Mouse (Mus musculus) right cerebral cortex, postnatal 25 days (tissue): ENCODE measurements around the gene Zfp362.

Experiments used
- DNase-seq: peaks from one replicate; pipeline ENCODE4 v3.0.0; 2022

Gene Zfp362

GRCm38 (mm10) chr4:128755064-128755463 is 50.8 kb downstream of the Zfp362 start, which contains the start of gene A3galt2:
A3galt2 (plus strand) TSS chr4:128755364.
- DNase-seq = no peak

DNA sequence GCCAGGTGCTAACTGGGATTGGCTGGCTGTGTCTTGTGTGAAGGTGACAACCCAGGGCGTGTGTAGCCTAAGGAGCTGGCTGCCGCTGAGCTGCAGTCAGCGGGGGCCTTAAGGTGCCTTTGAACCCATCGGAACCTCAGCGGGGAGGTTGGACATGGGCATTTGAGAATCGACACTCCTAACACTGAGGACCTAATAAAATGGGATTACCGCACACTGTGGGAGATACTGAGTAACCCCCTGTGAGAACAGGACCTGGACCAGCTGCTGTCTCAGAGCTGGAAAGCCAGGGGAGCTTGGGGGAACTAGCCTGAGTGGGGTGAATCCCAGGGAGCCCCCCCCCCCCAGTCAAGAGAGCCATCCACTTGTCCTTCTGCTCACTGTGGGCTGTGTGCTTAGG is 52.3 kb downstream of the Zfp362 start:
- no peak for DNase-seq

DNA sequence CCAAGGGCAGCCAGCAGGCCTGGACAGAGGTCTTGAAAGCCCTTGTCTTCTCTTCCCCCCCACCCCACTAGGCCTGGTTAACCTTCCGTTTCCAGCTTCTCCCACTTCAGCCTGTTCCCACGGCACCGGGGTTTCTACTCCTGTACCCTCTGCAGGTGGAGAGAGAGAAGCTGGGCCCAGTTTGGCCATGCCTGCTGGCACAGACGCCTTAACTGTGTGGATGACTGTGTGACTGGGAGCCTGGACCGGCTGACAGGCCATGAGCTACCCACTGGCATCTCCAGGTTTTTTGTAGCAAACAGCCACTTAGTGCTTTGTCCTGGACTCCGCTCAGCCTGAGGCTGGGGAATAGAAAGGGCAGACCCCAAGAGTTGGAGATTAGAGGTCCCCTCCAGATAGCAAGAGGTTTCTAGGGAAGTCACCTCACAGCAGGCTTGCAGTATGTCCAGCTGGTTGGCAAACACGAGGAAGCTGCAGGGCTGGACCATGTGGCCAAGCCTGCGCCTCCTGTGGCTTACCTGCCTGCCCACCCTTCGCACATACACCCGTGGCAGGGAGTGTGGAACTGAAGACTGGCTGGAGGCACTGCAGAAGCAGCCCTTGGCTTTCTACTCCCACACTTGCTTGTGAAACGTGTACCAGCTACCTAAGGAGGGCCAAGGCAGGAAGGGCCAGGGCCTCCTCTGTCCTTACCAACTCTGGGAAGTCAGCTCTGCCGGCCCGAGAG is 53.7 kb downstream of the Zfp362 start:
- DNase-seq = no peak

DNA sequence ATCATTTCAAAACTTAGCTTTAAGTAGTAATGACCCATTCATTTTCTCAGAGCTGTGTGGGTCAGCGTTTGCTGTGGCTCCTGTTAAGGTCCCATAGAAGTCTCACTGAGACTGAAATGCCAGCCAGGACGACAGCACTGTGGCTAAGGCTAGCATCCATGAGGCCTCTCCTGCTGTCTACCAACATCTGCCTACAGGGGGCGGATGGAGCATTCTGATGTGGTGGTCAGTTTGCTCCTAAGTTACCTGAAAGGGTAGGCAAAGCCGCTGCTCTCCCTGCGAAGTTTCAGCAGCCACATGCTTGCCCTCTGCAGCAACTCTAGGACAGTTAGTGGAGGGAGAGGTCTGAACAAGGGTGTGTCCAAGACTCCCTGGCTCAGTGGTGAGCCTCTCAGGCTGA is 54.8 kb downstream of the Zfp362 start:
- DNase-seq = no peak

DNA sequence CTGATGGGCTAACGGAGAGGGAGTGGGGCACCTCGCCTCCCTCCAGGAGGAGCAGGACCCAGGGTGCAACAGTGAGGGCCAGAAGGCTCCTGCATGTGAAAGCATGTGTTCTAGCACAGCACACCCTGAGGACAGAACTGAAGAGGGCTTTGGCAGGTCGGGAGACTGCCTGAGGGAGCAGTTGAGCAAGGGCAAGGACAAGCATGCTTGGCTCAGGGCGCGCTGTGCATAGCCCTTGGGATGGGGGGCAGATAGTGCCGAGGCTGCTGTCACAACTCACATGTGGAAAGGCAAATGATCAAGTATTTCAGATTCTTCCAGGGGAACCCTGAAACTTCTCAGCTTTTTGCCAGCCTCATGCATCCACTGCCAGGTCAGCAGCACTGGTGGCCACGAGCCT is 57.5 kb downstream of the Zfp362 start:
- DNase-seq = no peak

GRCm38 (mm10) chr4:128747614-128748270 is 58.1 kb downstream of the Zfp362 start:
- DNase-seq = no peak

DNA sequence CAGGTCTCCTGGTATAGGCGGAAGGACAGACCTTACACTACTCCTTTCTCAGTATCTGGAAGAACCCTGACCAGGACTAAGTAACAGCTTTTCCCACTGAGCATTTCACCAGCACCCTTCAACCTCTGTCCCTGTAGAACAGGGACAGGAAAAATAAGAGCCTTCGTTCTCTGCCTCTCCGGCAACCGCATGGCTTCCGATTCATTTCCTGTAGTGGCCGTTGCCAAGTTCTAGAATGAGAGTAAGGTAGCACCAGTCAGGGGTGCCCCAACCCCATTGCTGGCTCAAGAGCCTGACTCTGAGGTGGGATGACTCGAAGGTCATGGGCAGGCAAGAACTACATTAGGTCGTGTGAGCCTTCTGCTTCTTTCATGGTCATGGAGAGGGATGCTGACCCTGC is 60.7 kb downstream of the Zfp362 start:
- no peak for DNase-seq

- no peak for DNase-seq
These were observed 62.7 kb downstream of the Zfp362 start for GRCm38 (mm10) chr4:128743031-128743626.

DNA sequence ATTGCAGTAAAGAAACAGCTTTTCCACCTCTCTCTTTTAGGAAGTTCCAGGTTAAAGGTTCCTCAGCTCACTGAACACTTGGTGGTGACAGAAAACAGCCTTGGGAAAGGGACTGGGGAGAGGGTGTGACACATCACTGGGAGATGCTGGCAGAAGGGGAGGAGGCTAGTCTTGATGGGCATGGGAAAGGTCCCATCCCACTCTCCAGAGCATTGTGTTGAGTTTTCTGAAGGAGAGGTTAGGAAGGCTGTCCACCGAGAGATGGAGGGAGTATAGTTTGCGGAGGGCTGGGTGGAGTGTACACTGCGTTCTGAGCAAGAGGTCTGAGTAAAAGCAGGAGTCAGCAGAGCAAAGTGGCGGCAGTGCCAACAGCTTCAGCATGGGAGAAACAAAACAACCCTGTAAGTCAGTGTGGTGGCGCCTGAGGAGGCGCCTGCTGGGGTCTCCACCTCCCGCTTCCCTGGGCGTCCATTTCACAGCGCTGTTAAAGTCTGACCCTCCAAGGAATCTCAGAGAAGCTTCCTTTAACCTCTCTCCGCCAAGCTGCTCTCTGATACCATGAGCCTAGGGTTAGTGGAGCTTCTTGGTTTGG is 63.4 kb downstream of the Zfp362 start:
- no peak for DNase-seq

- no peak for DNase-seq
These were observed 63.9 kb downstream of the Zfp362 start for GRCm38 (mm10) chr4:128741906-128742305.

GRCm38 (mm10) chr4:128740878-128741277 is 65.0 kb downstream of the Zfp362 start:
- no peak for DNase-seq

DNA sequence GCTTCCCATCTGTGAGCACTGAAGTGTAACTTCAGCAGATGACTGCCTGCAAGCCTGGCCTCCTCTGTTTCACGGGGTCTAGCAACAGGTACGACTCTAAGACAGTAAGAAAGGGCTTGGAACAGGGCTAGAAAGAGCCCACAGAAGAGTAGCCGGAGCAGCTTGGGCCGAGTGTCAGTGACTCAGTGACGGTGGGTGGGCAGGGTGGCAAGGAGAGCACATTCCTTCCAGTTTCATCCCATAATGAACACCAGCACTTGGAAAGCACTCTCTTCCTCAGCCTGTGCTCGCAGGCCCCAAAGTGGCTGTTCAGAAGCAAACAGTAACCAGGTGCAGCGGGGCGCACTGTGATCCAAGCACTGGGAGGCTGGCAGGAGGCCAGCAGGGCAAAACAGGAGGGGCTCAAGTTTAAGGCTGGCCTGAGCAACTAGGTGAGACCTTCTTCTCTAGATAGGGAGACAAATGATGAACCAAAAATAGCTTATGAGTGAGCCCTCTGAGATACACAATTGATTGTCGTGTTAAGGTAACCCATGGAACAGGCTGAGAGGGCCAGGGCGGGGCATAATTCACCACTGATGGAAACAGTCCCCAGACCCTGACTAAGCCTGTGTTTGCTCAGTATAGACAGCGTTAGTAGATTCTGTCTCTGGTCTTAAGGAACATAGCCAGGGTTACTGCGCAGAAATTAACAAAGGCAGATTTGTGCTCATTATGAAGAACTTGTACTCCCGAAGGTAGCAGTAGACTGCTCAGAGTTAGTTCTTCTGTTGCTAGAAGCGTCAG is 67.8 kb downstream of the Zfp362 start:
- no peak for DNase-seq

GRCm38 (mm10) chr4:128737137-128737589 is 68.7 kb downstream of the Zfp362 start:
- no peak for DNase-seq

DNA sequence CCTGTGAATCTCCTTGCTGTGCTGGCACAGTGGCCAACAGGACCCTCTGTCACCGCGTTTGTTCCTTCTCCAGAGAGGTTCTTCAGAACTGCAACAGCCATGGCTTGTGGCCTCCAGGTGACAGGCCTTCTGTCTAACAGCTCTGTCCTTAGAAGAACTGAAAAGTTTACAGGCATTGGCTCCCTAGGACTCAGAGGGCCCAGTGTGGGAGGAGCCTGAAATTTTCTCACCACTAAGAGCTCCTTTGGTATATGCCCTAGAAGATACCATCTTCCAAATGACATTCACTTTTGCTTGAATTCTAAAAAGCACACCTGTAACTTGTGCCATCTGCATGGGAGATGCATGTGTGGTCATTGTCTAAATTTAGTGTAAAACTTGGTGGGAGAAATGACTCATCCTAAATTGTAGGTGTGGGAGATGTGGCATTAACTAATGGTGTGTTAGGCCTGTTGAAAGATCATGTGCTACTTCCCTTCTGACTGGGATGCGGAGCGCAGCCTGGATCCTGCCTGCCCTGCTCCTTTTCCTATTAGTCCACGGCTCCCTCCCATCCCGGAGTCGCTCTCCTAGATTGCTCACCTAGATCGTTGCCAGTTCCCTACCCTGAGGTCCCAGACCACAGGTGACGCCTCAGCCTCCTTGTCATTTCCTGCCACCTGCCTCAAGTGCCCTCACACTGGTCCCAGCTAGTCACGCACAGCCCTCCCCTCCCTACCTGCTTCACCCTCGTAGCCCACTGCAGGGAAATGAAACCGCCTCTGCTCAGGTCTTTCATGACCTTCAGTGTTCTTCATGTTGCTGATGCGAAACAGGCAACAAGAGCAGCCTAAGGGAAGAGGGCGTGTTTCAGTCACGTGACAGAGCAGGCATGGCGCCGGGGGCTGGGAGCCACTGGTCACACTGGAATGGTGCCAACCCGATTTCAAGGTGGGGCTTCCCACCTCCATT is 70.8 kb downstream of the Zfp362 start:
- no peak for DNase-seq

DNA sequence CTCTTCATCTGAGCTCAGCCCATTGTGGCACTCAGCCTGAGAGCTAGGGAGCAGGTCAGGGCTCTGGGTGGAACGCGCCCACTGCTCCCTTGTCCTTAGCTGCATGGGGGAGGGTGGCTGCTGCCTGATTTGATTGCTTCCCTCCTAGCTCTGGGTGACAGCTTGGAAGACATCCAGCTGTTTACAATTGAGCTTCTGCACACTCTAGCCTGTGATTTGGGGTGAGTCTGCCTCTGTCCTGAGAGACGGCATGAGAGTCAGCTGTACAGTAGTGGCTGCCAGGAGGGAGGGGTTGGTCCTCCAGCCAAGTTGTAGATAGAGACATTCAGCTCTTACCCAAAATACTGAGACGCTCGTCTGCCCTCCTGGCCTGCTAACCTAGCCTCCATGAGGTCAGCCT is 71.6 kb downstream of the Zfp362 start:
- DNase-seq = no peak

DNA sequence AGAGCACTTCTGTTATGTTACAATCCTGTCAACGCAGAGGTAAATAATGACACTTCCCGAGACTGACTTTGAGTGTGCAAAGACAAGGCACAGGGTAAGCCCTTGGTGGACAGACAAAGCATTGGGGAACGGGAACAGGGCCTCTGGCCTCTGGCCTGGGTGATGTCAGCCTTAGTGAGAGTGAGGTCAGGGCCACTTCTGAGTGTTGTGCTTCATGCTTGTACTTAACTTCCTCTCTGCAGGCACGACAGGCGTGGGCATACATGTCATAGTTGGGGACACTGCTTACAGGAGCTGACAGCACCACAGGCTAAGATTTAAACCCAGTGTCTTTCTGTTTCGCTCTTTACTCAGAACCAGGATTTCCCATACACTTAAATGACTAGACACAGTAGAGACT is 72.3 kb downstream of the Zfp362 start:
- DNase-seq = no peak

- no peak for DNase-seq
These were observed 73.1 kb downstream of the Zfp362 start for GRCm38 (mm10) chr4:128732794-128733193.

- DNase-seq = no peak
These were observed 75.6 kb downstream of the Zfp362 start for GRCm38 (mm10) chr4:128730271-128730670.

GRCm38 (mm10) chr4:128729709-128730037 is 76.2 kb downstream of the Zfp362 start:
- no peak for DNase-seq

GRCm38 (mm10) chr4:128729033-128729708 is 76.7 kb downstream of the Zfp362 start:
- DNase-seq = no peak

GRCm38 (mm10) chr4:128728431-128728851 is 77.4 kb downstream of the Zfp362 start:
- DNase-seq = no peak
